Mouse (Mus musculus) midbrain, embryonic 16.5 days (tissue): ENCODE measurements around the gene Fbxo21. TPM values are rescaled to one million over a fixed set of nuclear protein-coding genes. Genes with fewer than 3 reads are reported as not detected.

Experiments
- ATAC-seq: fragments of 200-750 bp; cut with Nextera tagmentation; 2 replicates; pipeline ENCODE4 v1.8.0; 2017; ENCODE audit warnings: moderate TSS enrichment
- H3K27ac ChIP-seq: fragments of 300-500 bp; sonication (generic); 2 replicates; pipeline ENCODE4 v1.5.1; 2014; ENCODE audit warnings: mild to moderate bottlenecking, low read length, mixed read lengths
- H3K27me3 ChIP-seq: fragments of 300-500 bp; sonication (generic); 2 replicates; pipeline ENCODE4 v1.6.1; 2014; ENCODE audit warnings: low read depth, low read length, mixed read lengths; ENCODE audit not compliant: control insufficient read depth, insufficient read depth
- H3K36me3 ChIP-seq: fragments of 300-500 bp; sonication (generic); 2 replicates; pipeline ENCODE4 v1.6.1; 2014; ENCODE audit warnings: mild to moderate bottlenecking, low read length, moderate library complexity, mixed read lengths; ENCODE audit not compliant: control insufficient read depth, insufficient read depth
- H3K4me1 ChIP-seq: fragments of 300-500 bp; sonication (generic); 2 replicates; pipeline ENCODE4 v1.6.1; 2014; ENCODE audit warnings: mild to moderate bottlenecking, low read length, mixed read lengths; ENCODE audit not compliant: control insufficient read depth, insufficient read depth
- H3K4me2 ChIP-seq: fragments of 300-500 bp; sonication (generic); 2 replicates; pipeline ENCODE4 v1.6.1; 2014; ENCODE audit warnings: mild to moderate bottlenecking, low read length, mixed read lengths
- H3K4me3 ChIP-seq: fragments of 300-500 bp; sonication (generic); 2 replicates; pipeline ENCODE4 v1.5.1; 2014; ENCODE audit warnings: low read depth, mild to moderate bottlenecking, low read length, moderate library complexity, mixed read lengths
- H3K9ac ChIP-seq: fragments of 300-500 bp; sonication (generic); 2 replicates; pipeline ENCODE4 v1.6.1; 2014; ENCODE audit warnings: low read depth, low read length, mixed read lengths
- H3K9me3 ChIP-seq: fragments of 300-500 bp; sonication (generic); replicated peaks from 2 replicates; pipeline ENCODE4 v1.6.1; 2014; ENCODE audit warnings: mild to moderate bottlenecking, low read length, mixed read lengths; ENCODE audit not compliant: control insufficient read depth, poor library complexity, severe bottlenecking
- WGBS: fragments of 180-500 bp; shearing (Covaris S2); extraction: QIAGEN DNeasy Blood & Tissue Kit; methylation state at CpG from one replicate; pipeline ENCODE4 v1.1.7; 2014; 5-methylcytosine and 5-hydroxymethylcytosine counted together
- polyA plus RNA-seq: library from polyadenylated mRNA; unstranded; fragments of >200 nt; fragmentation: Nextera tagmentation; extraction: Ambion mirVana; gene quantifications from 2 replicates; pipeline ENCODE4 v1.2.1, GENCODE M21; 2015

Fbxo21 gene
- polyA plus RNA-seq, 1 experiment from 2014 or later: 173 TPM

- H3K36me3 ChIP-seq: peaks cover 5% of the 10 kb centered on the region; the same call in 1 of the 2 replicates
- H3K4me1 ChIP-seq: peaks cover 24% of the 10 kb centered on the region
- peak overlapping the region; percentile 100 for H3K9ac ChIP-seq
- H3K4me3 ChIP-seq: peak overlapping the region; percentile 97
- 22% methylated on average over 19 of the region's 19 CpGs for WGBS
- no peaks in the 10 kb centered on the region for H3K27me3 ChIP-seq
- peak overlapping the region; percentile 80 for H3K4me2 ChIP-seq
- H3K27ac ChIP-seq: peak overlapping the region; percentile 92
- peak; percentile 25; the same call in 1 of the 2 replicates for ATAC-seq
- H3K9me3 ChIP-seq: no peaks in the 10 kb centered on the region
Measured at GRCm38 (mm10) chr5:117976263-117976656, 270 bp upstream of the Fbxo21 start.

- H3K36me3 ChIP-seq: peaks cover 9% of the 10 kb centered on the region; the same call in 1 of the 2 replicates
- peak overlapping the region; percentile 97 for H3K4me3 ChIP-seq
- H3K27ac ChIP-seq: peak overlapping the region; percentile 92
- peak; percentile 18; the same call in 1 of the 2 replicates for ATAC-seq
- H3K27me3 ChIP-seq: no peaks in the 10 kb centered on the region
- H3K9ac ChIP-seq: peak overlapping the region; percentile 100
- H3K4me1 ChIP-seq: peaks cover 24% of the 10 kb centered on the region
- H3K4me2 ChIP-seq: peak overlapping the region; percentile 80
- WGBS: 4% methylated on average over 30 of the region's 30 CpGs
- no peaks in the 10 kb centered on the region for H3K9me3 ChIP-seq
Measured at GRCm38 (mm10) chr5:117977501-117978158, 1.1 kb downstream of the Fbxo21 start.

GRCm38 (mm10) chr5:117978159-117978697, 1.7 kb downstream of the Fbxo21 start:
- Histone ChIP-seq H3K27ac (peak overlapping the region; percentile 92; the same call in 1 of the 2 replicates), H3K27me3 (no peaks in the 10 kb centered on the region), H3K4me3 (peak overlapping the region; percentile 97), H3K4me1 (peaks cover 24% of the 10 kb centered on the region), H3K9me3 (no peaks in the 10 kb centered on the region), H3K9ac (peak overlapping the region; percentile 100), H3K36me3 (peaks cover 14% of the 10 kb centered on the region; the same call in 1 of the 2 replicates), H3K4me2 (peak overlapping the region; percentile 80)
- no peak for ATAC-seq
- WGBS: 38% methylated on average over 17 of the region's 17 CpGs

GRCm38 (mm10) chr5:117979082-117979481, 2.6 kb downstream of the Fbxo21 start:
- Histone ChIP-seq H3K4me1 (peaks cover 26% of the 10 kb centered on the region), H3K27me3 (no peaks in the 10 kb centered on the region), H3K9me3 (no peaks in the 10 kb centered on the region), H3K4me2 (peak overlapping the region; percentile 80), H3K36me3 (peaks cover 21% of the 10 kb centered on the region), H3K4me3 (peak overlapping the region; percentile 97), H3K27ac (no peak overlapping the region), H3K9ac (no peak overlapping the region)
- ATAC-seq: no peak
- 57% methylated on average over 5 of the region's 5 CpGs for WGBS

- peaks cover 26% of the 10 kb centered on the region for H3K4me1 ChIP-seq
- H3K36me3 ChIP-seq: peaks cover 21% of the 10 kb centered on the region
- no peaks in the 10 kb centered on the region for H3K27me3 ChIP-seq
- no peak overlapping the region for H3K4me3 ChIP-seq
- no peak for ATAC-seq
- no peak overlapping the region for H3K4me2 ChIP-seq
- WGBS: 92% methylated on average over 8 of the region's 8 CpGs
- no peak overlapping the region for H3K27ac ChIP-seq
- no peaks in the 10 kb centered on the region for H3K9me3 ChIP-seq
- no peak overlapping the region for H3K9ac ChIP-seq
Measured at GRCm38 (mm10) chr5:117980921-117981320, 4.4 kb downstream of the Fbxo21 start.

GRCm38 (mm10) chr5:117981943-117982342, 5.4 kb downstream of the Fbxo21 start:
- H3K9ac ChIP-seq: no peak overlapping the region
- no peak for ATAC-seq
- H3K27ac ChIP-seq: no peak overlapping the region
- H3K27me3 ChIP-seq: no peaks in the 10 kb centered on the region
- H3K4me1 ChIP-seq: peaks cover 26% of the 10 kb centered on the region
- H3K36me3 ChIP-seq: peaks cover 27% of the 10 kb centered on the region
- H3K4me3 ChIP-seq: no peak overlapping the region
- 92% methylated on average over 5 of the region's 5 CpGs for WGBS
- no peaks in the 10 kb centered on the region for H3K9me3 ChIP-seq
- no peak overlapping the region for H3K4me2 ChIP-seq

GRCm38 (mm10) chr5:117986327-117986726, 9.8 kb downstream of the Fbxo21 start:
- no peak overlapping the region for H3K4me2 ChIP-seq

GRCm38 (mm10) chr5:117987891-117988290, 11.4 kb downstream of the Fbxo21 start:
- no peak for ATAC-seq
- Histone ChIP-seq H3K9me3 (no peaks in the 10 kb centered on the region), H3K27me3 (no peaks in the 10 kb centered on the region), H3K27ac (no peak overlapping the region), H3K36me3 (peaks cover 55% of the 10 kb centered on the region), H3K4me1 (peaks cover 2% of the 10 kb centered on the region; the same call in 1 of the 2 replicates), H3K9ac (no peak overlapping the region), H3K4me3 (no peak overlapping the region), H3K4me2 (no peak overlapping the region)
- 91% methylated on average over 3 of the region's 3 CpGs for WGBS

More at GRCm38 (mm10) chr5:117986327-117986726, 9.8 kb downstream of the Fbxo21 start:
- Histone ChIP-seq H3K9ac (no peak overlapping the region), H3K36me3 (peaks cover 52% of the 10 kb centered on the region), H3K4me3 (no peak overlapping the region), H3K4me1 (peaks cover 2% of the 10 kb centered on the region; the same call in 1 of the 2 replicates), H3K9me3 (no peaks in the 10 kb centered on the region), H3K27ac (no peak overlapping the region), H3K27me3 (no peaks in the 10 kb centered on the region)
- ATAC-seq: no peak
- WGBS: 68% methylated on average over 4 of the region's 4 CpGs

- no peak for ATAC-seq
- H3K9me3 ChIP-seq: no peaks in the 10 kb centered on the region
Measured at GRCm38 (mm10) chr5:117988367-117988766, 11.8 kb downstream of the Fbxo21 start.

More at GRCm38 (mm10) chr5:117988367-117988766, 11.8 kb downstream of the Fbxo21 start:
- no peaks in the 10 kb centered on the region for H3K27me3 ChIP-seq
- H3K27ac ChIP-seq: no peak overlapping the region
- no peak overlapping the region for H3K9ac ChIP-seq
- H3K36me3 ChIP-seq: peaks cover 50% of the 10 kb centered on the region
- H3K4me1 ChIP-seq: peaks cover 2% of the 10 kb centered on the region; the same call in 1 of the 2 replicates
- no peak overlapping the region for H3K4me2 ChIP-seq
- no peak overlapping the region for H3K4me3 ChIP-seq
- 86% methylated on average over 9 of the region's 9 CpGs for WGBS
